Mouse (Mus musculus): ENCODE data around the gene 2810408A11Rik.

DNA sequence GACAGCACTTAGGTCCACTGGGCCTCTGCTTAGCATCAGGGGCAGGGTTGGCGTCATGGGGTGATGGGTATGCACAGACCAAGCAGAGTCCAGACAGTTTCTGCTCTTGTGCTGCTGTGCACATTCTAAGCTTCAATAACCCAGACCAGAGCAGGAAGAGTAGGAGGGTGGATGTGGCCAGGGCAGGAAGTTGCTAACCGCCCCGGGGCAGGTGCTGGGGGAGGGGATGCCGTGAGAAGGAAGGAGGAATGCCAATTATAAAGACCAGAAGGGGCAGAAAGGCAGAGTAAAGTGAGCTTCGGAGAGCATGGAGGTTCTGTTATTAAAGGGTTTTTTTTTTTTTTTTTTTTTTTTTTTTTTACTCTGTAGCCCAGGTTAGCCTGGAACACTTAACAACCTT lies 6.1 kb downstream of the 2810408A11Rik start:
- TF ChIP-seq POLR2A (IDR thresholded peaks at IDR 0.05; ENCODE audit: insufficient read length, low read depth) (no peak), POLR2AphosphoS2 (IDR thresholded peaks at IDR 0.05; ENCODE audit: insufficient read length, low read depth) (no peak), TCF12 (IDR thresholded peaks at IDR 0.05; ENCODE audit: insufficient read depth, poor library complexity, severe bottlenecking) (no peak), USF1 (IDR thresholded peaks at IDR 0.05; ENCODE audit: low read depth) (no peak), MYOD1 (IDR thresholded peaks at IDR 0.05; ENCODE audit: control insufficient read depth in 1 of 3, insufficient read length in 2 of 3, low read depth in 2 of 3) (no peak), E2F4 (IDR thresholded peaks at IDR 0.05; ENCODE audit: insufficient read depth) (no peak), MYOG (IDR thresholded peaks at IDR 0.05; ENCODE audit: control insufficient read depth in 1 of 3, insufficient read depth in 1 of 3, insufficient read length in 2 of 3, low read depth in 2 of 3) (no peak), CEBPB (IDR thresholded peaks at IDR 0.05; ENCODE audit: insufficient read depth, poor library complexity, severe bottlenecking) (no peak), MAX (IDR thresholded peaks at IDR 0.05; ENCODE audit: low read depth) (no peak)
